Mouse (Mus musculus) liver, embryonic 13.5 days (tissue): Measurements from ENCODE around the gene Dio1. TPM values are rescaled to one million over a fixed set of nuclear protein-coding genes. Genes with fewer than 3 reads are reported as not detected.

Experiments used
- ATAC-seq: fragments of 200-750 bp; cut with Nextera tagmentation; 2 replicates; pipeline ENCODE4 v1.8.0; 2017; ENCODE audit warnings: low read depth, mild to moderate bottlenecking, moderate number of reproducible peaks, moderate library complexity
- DNase-seq: peaks from one replicate; pipeline ENCODE4 v3.0.0; 2022
- H3K27ac ChIP-seq: fragments of 300-500 bp; sonication (generic); 2 replicates; pipeline ENCODE4 v1.5.1; 2015; ENCODE audit warnings: moderate library complexity, mild to moderate bottlenecking, inconsistent platforms
- H3K27me3 ChIP-seq: fragments of 300-500 bp; sonication (generic); 2 replicates; pipeline ENCODE4 v1.6.1; 2015; ENCODE audit warnings: mild to moderate bottlenecking, inconsistent platforms
- H3K36me3 ChIP-seq: fragments of 300-500 bp; sonication (generic); 2 replicates; pipeline ENCODE4 v1.6.1; 2015; ENCODE audit warnings: mild to moderate bottlenecking, inconsistent platforms
- H3K4me1 ChIP-seq: fragments of 300-500 bp; sonication (generic); replicated peaks from 2 replicates; pipeline ENCODE4 v1.6.1; 2015; ENCODE audit warnings: inconsistent platforms
- H3K4me2 ChIP-seq: fragments of 300-500 bp; sonication (generic); 2 replicates; pipeline ENCODE4 v1.6.1; 2015; ENCODE audit warnings: inconsistent platforms, mild to moderate bottlenecking, moderate library complexity
- H3K4me3 ChIP-seq: fragments of 300-500 bp; sonication (generic); replicated peaks from 2 replicates; pipeline ENCODE4 v1.5.1; 2015; ENCODE audit warnings: mild to moderate bottlenecking, inconsistent platforms
- H3K9ac ChIP-seq: fragments of 300-500 bp; sonication (generic); 2 replicates; pipeline ENCODE4 v1.6.1; 2015; ENCODE audit warnings: mild to moderate bottlenecking, inconsistent platforms
- H3K9me3 ChIP-seq: fragments of 300-500 bp; sonication (generic); replicated peaks from 2 replicates; pipeline ENCODE4 v1.6.1; 2016; ENCODE audit warnings: inconsistent platforms
- WGBS: fragments of 180-500 bp; shearing (Covaris S2); methylation state at CpG from one replicate; pipeline ENCODE4 v1.1.7; 2015; ENCODE audit not compliant: insufficient replicate concordance; 5-methylcytosine and 5-hydroxymethylcytosine counted together
- polyA plus RNA-seq: library from polyadenylated mRNA; unstranded; fragments of >200 nt; fragmentation: Nextera tagmentation; extraction: Ambion mirVana; gene quantifications from 2 replicates; pipeline ENCODE4 v1.2.1, GENCODE M21; 2015

The Dio1 gene
- polyA plus RNA-seq, 1 experiment from 2014 or later = not detected

DNA sequence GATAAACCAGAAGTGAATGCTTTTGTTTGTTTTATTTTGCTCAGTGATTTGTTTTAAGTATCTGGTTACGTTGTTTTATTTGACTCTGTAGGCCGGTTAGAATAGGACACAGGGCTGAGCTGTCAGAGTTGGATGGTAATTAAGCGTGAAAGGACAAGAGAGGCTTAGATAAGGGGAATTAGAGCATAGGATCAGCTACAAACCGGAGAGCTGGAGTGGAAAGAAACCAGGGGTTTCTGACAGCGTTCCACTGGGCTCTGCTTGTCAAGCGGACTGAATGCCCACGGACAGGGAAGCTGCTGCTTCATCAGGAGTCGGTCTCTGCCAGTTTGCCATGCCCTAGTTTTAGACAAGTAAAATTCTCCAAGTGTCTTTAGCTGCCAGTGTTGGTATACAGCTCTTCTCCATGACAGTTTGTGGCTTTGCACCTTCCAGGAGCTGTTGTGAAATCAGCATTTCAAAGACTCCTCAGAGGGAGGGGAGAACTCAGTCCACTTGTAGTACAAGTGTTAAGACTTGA lies 28.7 kb downstream of the Dio1 start:
- DNase-seq (no peak), ATAC-seq (no peak)
- no peak overlapping the region for H3K27ac ChIP-seq
- H3K9ac ChIP-seq = no peak overlapping the region
- H3K4me3 ChIP-seq = no peak overlapping the region
- H3K4me2 ChIP-seq = no peak overlapping the region
- H3K27me3 ChIP-seq = no peaks in the 10 kb centered on the region
- 45% methylated on average over 8 of the region's 8 CpGs for whole genome bisulfite sequencing
- H3K36me3 ChIP-seq = no peaks in the 10 kb centered on the region
- no peaks in the 10 kb centered on the region for H3K4me1 ChIP-seq
- no peaks in the 10 kb centered on the region for H3K9me3 ChIP-seq

DNA sequence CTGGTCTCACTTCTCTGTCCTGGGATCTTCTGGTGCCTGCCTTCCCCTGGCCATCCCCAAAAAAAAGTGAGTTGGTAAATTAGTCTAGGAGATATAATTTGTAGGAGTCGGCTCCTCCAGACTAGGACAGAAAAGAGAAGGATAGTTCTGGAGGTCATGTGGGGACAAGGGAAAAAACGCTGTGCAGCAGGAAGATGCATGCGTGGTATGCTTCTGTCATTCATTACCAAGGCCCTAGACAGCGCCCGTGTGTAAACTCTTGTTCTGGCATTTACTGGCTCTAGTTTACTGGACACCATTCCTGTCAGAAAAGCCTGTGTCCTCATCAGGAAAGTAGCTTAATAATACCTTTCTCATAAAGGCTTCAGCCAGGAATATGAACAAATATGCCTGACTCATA lies 32.5 kb downstream of the Dio1 start:
- ATAC-seq (no peak), DNase-seq (no peak)
- H3K27me3 ChIP-seq = no peaks in the 10 kb centered on the region
- no peak overlapping the region for H3K9ac ChIP-seq
- no peaks in the 10 kb centered on the region for H3K4me1 ChIP-seq
- no peak overlapping the region for H3K4me3 ChIP-seq
- 78% methylated on average over 5 of the region's 5 CpGs for WGBS
- no peak overlapping the region for H3K27ac ChIP-seq
- H3K36me3 ChIP-seq = no peaks in the 10 kb centered on the region
- no peak overlapping the region for H3K4me2 ChIP-seq
- no peaks in the 10 kb centered on the region for H3K9me3 ChIP-seq

DNA sequence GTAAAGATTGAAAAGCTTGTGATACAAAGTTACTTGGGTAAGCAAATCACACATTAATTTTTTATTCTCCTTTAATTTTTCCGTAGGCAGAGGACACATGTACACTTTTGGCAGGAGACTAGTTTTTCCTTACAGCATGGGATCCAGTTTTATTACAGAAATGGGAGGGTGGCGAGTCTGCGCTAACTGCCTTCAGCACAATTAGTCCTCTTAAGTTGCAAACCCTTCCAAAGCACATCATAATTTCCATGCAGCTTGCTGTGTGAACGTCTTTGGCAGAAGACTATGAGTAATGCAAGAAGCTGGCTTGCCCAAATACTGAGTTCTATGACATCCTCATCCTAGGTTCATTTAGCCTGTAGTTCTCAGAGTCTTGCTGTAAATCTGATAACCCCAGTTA lies 33.3 kb downstream of the Dio1 start:
- Histone ChIP-seq H3K36me3 (no peaks in the 10 kb centered on the region), H3K4me2 (no peak overlapping the region), H3K27ac (no peak overlapping the region), H3K4me3 (no peak overlapping the region), H3K27me3 (no peaks in the 10 kb centered on the region), H3K9me3 (no peaks in the 10 kb centered on the region), H3K4me1 (no peaks in the 10 kb centered on the region), H3K9ac (no peak overlapping the region)
- WGBS = 68% methylated on average over 4 of the region's 4 CpGs
- ATAC-seq = no peak
- DNase-seq = no peak

DNA sequence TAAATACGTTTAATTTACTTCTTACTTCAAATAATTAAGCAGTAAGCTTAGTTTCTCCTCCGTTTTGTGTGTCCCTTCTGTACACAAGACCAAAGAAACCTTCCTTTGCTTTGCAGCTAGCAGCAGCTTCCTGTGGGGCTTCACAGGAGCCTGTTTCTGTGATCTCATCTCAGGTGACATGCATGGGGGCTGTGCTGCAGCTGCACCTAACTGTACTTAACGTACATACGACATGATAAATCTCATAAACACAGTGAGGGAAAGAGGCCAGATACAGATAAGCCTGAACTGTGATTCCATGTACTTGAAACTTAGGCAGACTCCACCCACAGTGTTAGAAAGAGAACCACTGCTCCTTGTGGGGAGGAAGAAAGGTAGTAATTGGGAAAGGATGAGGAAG lies 47.0 kb downstream of the Dio1 start:
- 26% methylated on average over 4 of the region's 4 CpGs for WGBS
- H3K9me3 ChIP-seq = no peaks in the 10 kb centered on the region
- no peak overlapping the region for H3K4me3 ChIP-seq
- no peaks in the 10 kb centered on the region for H3K4me1 ChIP-seq
- H3K36me3 ChIP-seq = peaks cover 2% of the 10 kb centered on the region; the same call in 1 of the 2 replicates
- H3K27me3 ChIP-seq = 0 out of 2 replicates have a peak, but pooled peaks cover 3% of the 10 kb centered on the region
- no peak overlapping the region for H3K27ac ChIP-seq
- ATAC-seq = no peak
- H3K4me2 ChIP-seq = no peak overlapping the region
- DNase-seq = no peak
- H3K9ac ChIP-seq = no peak overlapping the region

DNA sequence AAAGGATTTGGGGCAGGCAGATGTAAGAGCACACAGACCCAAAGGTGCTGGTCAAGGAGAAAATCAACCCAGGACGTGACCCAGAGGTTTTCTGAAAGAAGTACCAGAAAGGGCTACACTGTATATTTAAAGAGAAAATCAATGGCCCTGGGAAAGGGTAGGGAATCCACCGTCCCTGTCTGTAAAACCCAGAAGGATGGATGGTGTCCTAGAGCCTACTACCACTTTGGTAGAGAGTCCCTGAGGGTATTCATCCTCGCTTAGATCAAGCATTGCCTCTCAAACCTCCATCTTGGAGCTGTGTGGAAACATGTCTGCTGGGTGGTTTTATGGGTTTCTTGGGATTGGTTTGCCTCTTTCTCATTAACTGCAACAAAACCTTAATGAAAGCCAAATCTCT lies 52.6 kb downstream of the Dio1 start:
- DNase-seq (no peak), ATAC-seq (no peak)
- Histone ChIP-seq H3K4me2 (peak overlapping the region; percentile 96), H3K9ac (peak overlapping the region; percentile 77), H3K36me3 (no peaks in the 10 kb centered on the region), H3K4me3 (peak overlapping the region; percentile 81), H3K9me3 (no peaks in the 10 kb centered on the region), H3K4me1 (peaks cover 36% of the 10 kb centered on the region), H3K27me3 (no peaks in the 10 kb centered on the region), H3K27ac (no peak overlapping the region)
- 47% methylated on average over 3 of the region's 3 CpGs for WGBS

DNA sequence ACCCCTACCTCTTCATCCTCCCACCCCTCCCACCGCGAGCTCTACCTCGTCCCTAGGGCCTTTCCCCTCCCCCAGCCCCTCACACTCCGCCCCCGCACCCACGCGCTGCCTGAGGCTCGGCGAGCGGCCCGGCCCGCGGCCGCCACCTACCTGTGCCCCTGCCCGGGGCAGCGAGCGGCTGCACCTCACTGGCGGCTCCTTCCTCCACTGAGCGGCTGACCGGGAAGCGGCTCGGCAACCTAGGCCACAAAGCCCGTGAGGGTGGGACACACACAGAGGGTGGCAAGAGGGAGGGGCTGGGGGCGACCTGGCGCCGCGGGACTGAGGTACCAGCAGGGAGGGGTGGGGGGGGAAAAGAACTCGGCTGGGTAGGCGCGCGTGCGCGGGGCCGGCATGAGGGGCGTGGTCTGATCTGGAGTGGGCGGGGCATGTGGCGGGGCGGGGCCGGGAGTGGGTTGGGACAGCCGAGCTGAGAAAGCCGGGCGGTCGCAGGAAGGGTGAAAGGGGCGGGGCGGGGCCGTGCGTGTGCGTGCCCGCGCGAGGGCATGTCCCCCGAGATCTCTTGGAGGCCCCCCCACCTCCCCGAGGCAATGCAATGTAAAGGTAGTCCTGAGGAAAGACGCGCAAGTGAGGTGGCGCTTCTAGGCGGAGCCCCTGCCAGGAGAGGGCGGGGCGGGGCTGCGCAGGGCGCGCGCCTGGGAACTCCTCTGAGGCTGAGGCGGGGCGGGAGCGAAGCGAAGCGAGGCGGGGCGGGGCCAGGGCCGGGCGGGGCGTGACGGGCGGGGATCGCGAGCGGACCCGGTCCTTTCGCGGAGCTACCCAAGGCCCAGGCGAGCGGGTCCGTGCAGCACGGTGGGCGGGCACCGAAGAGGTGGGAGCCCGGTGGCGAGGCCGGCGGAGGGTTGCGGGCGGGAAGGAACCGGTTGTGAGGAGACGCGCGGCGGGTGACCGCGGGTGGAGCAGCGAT lies 53.6 kb downstream of the Dio1 start, which contains the start of the genes Lrrc42 and Hspb11:
TSS of gene Lrrc42 (minus strand) at position 408 of the 967 bp plus-strand sequence.
TSS of gene Hspb11 (plus strand) at position 469 of the 967 bp plus-strand sequence.
- DNase-seq = peak; percentile 89
- no peaks in the 10 kb centered on the region for H3K36me3 ChIP-seq
- 1% methylated on average over 101 of the region's 101 CpGs for WGBS
- peak within 1 kb of the TSS; percentile 77 for H3K9ac ChIP-seq
- peaks cover 38% of the 10 kb centered on the region for H3K4me1 ChIP-seq
- peak within 1 kb of the TSS; percentile 81 for H3K4me3 ChIP-seq
- H3K27ac ChIP-seq = peak within 1 kb of the TSS; percentile 78
- peak; percentile 94 for ATAC-seq
- H3K27me3 ChIP-seq = no peaks in the 10 kb centered on the region
- no peaks in the 10 kb centered on the region for H3K9me3 ChIP-seq
- peak within 1 kb of the TSS; percentile 96 for H3K4me2 ChIP-seq

DNA sequence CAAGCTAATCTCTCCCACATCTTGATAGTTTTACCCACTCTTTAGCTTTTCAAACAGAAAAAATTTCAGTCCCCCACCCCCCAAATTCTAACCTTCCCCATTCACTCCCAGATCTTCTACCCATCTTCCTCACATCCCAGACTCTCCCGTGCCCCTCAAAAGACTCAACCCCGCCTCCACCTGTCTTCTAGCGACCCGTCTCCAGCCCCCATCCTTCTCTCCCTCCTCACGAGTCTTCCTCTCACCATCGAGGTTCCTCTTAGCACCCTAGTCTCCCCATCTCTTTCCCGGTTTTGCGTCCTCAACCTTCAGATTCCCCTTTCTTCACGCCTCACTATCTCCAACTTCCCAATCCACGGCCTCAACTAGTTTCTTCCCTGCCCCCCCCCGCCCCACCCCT lies 54.4 kb downstream of the Dio1 start:
- H3K4me1 ChIP-seq = peaks cover 43% of the 10 kb centered on the region
- H3K4me3 ChIP-seq = peak overlapping the region; percentile 81
- H3K4me2 ChIP-seq = peak overlapping the region; percentile 96
- no peak overlapping the region for H3K27ac ChIP-seq
- 2% methylated on average over 11 of the region's 11 CpGs for WGBS
- no peak for DNase-seq
- H3K27me3 ChIP-seq = no peaks in the 10 kb centered on the region
- no peaks in the 10 kb centered on the region for H3K9me3 ChIP-seq
- H3K9ac ChIP-seq = peak overlapping the region; percentile 77
- no peaks in the 10 kb centered on the region for H3K36me3 ChIP-seq
- no peak for ATAC-seq

DNA sequence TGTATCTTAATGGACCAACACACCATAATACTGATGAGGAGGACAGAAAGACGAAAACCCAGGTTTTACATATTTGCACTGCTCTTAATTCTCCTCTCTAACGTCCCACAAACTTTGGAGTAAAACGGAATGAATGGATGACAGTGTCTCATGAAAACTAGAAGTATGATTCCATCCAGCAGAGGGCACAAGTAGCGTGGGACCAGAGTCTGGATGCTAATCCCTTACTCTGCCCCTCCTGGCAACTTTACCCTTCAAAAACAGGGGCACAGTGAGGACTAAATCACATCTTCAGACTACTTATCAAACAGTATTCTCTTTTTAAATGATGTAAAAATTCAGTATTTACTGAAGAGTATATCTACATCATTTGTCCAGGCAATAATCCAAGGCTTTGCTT lies 56.5 kb downstream of the Dio1 start:
- Histone ChIP-seq H3K4me2 (no peak overlapping the region), H3K36me3 (no peaks in the 10 kb centered on the region), H3K9me3 (no peaks in the 10 kb centered on the region), H3K4me1 (peaks cover 50% of the 10 kb centered on the region), H3K9ac (no peak overlapping the region), H3K27me3 (no peaks in the 10 kb centered on the region), H3K4me3 (no peak overlapping the region), H3K27ac (no peak overlapping the region)
- ATAC-seq (no peak), DNase-seq (peak; percentile 18)
- WGBS = 29% methylated on average over 4 of the region's 4 CpGs

DNA sequence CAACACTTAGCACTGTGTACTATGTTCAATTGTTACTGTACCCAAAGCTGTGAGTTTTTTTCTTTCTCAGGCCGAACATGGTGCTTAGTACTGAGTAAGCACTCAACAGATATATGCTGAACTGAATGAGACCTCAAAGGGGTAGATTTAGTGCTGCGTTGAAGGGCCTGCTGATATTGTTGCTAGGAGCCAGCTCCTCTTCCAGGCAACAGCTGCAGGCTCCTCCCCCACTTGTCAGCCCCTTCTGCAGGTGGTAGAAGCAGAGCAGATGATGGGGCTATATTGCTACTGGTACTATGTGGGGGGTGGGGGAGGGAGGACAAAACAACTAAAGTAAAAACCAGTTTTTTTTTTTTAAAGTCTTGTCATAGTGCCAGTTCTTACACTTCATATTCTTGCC lies 57.5 kb downstream of the Dio1 start:
- ATAC-seq = no peak
- H3K36me3 ChIP-seq = no peaks in the 10 kb centered on the region
- H3K4me2 ChIP-seq = no peak overlapping the region
- H3K9me3 ChIP-seq = no peaks in the 10 kb centered on the region
- peaks cover 48% of the 10 kb centered on the region for H3K4me1 ChIP-seq
- WGBS = 44% methylated on average over 2 of the region's 2 CpGs
- H3K9ac ChIP-seq = no peak overlapping the region
- no peak for DNase-seq
- H3K4me3 ChIP-seq = no peak overlapping the region
- no peak overlapping the region for H3K27ac ChIP-seq
- H3K27me3 ChIP-seq = no peaks in the 10 kb centered on the region

DNA sequence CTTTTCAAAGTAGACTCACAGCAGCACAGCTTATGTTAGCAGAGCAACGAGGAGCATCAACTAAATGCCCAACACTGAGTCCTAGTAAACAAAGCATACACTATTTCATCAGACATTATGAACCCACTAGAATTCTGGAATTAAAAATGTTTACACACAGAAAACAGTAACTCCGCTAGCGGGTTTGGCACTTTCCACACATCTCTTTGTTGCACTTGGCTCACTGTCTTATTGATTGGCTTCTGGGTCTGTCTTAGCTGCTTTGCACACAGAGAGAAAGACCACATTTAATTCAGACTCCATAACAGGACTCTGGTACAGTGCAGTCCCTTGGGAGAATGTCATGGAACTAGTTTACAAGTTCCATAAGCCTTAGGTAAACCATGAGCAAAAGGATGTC lies 58.9 kb downstream of the Dio1 start:
- H3K27me3 ChIP-seq = no peaks in the 10 kb centered on the region
- peaks cover 44% of the 10 kb centered on the region for H3K4me1 ChIP-seq
- ATAC-seq (no peak), DNase-seq (no peak)
- WGBS = 74% methylated on average over 3 of the region's 3 CpGs
- no peak overlapping the region for H3K9ac ChIP-seq
- H3K4me2 ChIP-seq = no peak overlapping the region
- H3K9me3 ChIP-seq = no peaks in the 10 kb centered on the region
- no peak overlapping the region for H3K4me3 ChIP-seq
- no peak overlapping the region for H3K27ac ChIP-seq
- no peaks in the 10 kb centered on the region for H3K36me3 ChIP-seq

DNA sequence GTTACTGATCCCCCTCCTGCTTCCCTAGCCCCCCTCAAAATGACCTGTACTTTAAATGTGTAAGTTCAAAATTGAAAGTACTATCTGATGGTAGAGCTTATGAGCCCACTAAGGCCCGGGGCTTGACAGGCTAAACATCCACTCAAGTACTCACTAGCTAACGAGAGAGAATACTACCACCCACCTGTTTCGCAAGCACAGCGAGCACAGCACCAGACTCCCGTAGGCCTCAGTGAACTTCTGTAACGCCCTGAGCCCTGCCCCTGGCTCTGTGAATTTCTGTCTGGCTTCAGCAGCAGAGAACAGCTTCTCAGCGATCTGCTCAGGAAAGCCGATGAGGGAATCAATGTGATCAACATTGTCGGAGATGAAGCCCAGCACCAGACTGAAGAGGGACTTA lies 59.9 kb downstream of the Dio1 start:
- no peak overlapping the region for H3K4me2 ChIP-seq
- H3K9ac ChIP-seq = no peak overlapping the region
- no peak overlapping the region for H3K27ac ChIP-seq
- peaks cover 34% of the 10 kb centered on the region for H3K4me1 ChIP-seq
- ATAC-seq (no peak), DNase-seq (no peak)
- H3K9me3 ChIP-seq = no peaks in the 10 kb centered on the region
- 61% methylated on average over 9 of the region's 9 CpGs for WGBS
- H3K27me3 ChIP-seq = no peaks in the 10 kb centered on the region
- peaks cover 2% of the 10 kb centered on the region; the same call in 1 of the 2 replicates for H3K36me3 ChIP-seq
- H3K4me3 ChIP-seq = no peak overlapping the region
